Mouse (Mus musculus) spleen, postnatal 10 days (tissue): Measurements from ENCODE around the gene Olfr417.
"Not testable (repeated sequence)": the region's sequence is repeated elsewhere in the genome, so short reads cannot be mapped to it uniquely, and the experiment has no call there.

Source experiments
- DNase-seq, 2 experiments: peaks; one replicate each; pipeline ENCODE4 v3.0.0; 2021 to 2022; ENCODE audit warnings: low spot score in 2 of 2

The Olfr417 gene

DNA sequence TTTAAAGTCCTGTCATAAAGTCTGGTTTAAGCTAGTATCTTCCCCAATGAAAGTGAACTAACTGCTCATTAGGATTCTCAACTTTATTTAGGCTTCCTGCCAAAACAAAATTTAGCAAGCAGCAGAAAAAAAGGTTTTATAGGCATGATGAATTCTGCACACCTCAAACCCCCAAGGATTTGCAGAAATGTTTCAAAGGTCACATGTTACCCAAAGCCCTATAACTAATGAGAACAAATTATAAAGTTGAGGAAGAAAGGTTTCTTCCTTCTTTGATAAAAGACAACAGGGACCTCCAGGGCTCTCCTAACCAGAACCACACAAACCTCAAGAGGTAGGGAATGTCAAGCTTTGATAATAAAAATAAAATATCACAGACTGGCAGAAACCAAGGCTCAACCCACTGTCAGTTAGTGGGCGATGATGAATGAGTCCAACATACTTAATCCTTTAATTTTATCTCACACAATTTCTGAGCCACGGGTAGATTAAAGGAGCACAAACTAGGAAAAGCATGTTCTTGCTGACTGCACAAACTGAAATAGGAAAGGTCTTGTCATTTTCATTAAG, at the start of gene Olfr417:
TSS of gene Olfr417 (plus strand) at position 241 of the 570 bp plus-strand sequence.
- DNase-seq = no peak

DNA sequence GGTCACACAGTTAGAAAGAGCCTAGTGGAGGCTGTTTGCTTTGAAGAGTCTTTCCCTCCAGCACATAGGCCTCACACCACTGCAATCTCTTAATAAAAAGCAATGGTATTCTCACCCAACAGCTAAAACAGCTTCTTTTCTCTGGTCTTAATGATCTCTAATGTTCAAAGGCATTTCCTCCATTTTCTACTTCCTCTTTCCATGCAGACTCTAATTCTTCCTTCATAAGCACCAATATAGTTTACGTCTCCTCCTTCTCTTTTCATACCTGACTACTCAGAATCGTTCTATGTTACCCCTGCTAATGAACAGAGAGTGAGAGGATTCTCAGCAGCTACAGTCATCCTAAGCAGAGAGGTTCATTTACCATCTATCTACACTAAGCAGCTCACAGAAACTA, 47.6 kb upstream of the Olfr417 start:
- no peak for DNase-seq

DNA sequence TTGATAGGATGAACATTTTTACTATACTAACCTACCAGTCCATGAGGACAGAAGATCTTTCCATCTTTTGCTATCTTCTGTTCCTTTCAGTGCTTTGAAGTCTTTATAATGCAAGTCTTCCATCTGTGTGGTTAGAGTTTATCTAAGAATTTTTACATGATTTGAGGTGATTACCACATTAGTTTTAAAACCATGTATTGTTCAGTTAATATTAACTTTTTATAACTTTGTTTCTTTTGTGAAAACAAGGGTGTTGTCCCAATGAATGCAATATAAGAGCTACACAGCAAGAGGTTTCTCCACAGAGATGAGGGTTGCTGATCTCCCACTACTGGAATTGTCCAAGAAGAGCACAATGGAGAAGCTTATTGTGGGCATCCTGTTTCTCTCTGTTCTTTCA, 34.7 kb upstream of the Olfr417 start, which contains the start of gene Mptx1:
TSS of gene Mptx1 (plus strand) at position 301 of the 400 bp plus-strand sequence.
- no peak for DNase-seq

DNA sequence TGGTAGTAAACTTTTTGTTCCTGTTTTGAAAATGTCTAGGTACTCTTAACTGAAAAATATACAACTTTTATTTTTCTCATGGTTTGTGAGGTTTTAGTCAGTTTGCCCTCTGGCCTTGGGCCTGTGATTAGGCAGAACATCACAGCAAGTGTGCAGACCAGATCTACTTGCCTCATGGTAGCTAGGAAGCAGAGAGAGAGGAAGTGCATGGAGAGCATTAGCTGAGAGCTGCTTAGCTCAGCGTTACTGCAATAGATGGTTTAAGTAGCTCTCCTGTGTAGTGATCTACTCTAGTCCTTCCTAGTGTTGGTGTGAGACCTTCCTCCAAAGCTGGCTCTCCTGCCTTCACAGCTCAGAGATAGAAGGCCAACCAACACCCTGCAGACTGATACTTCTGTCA, 11.3 kb upstream of the Olfr417 start:
- not testable (repeated sequence) for DNase-seq

DNA sequence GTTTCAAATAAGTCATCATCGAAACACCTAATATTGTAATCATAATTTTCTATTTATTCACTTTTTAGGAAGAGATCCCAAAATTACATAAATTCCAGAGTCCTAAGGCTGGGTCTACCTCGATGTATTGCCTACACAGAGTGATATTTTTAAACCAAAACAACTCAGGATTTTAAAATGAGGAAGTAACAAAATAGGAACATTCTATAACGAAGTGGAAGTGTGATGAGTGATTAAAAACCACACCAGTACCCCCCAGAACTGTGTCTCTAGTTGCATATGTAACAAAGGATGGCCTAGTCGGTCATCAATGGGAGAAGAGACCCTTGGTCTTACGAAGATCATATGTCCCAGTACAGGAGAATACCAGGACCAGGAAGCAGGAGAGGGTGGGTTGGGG, 10.3 kb upstream of the Olfr417 start:
- no peak for DNase-seq

DNA sequence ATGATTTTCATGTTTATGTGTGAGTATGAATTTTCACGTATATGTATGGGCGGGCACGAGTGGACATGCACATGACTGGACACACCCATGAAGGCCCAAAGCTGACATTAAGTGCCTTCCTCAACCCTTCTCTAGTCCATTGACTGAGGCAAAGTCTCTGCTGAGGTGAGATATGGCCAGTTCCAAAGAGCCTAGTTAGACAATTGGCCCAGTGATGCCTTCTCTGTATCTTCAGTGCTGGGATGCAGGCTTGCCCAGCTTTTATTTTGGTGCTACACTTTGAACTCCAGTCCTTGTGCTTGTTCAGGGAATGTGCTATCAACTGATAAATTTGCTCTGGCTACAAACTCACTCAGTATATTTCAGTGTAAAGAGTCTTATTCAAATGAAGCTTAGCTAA, 8.9 kb downstream of the Olfr417 start:
- DNase-seq = no peak

DNA sequence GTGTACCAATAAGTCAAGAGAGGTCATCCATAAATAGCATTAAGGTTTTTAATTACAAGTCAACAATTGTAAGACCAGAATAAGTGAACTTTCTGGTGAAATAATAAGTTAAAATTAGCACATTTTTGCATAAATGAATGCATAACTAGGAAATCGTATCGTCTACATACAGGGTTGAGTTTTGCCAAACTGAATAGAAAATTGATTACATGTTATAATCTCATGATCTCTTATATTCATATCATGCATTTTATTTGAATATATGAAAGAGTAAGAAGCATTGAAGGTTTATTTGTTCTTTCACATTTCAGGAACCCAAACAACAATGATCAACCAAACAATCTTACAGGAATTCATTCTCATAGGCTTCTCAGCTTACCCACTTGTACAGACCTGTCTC, 25.8 kb downstream of the Olfr417 start, which contains the start of gene Olfr248:
TSS of gene Olfr248 (plus strand) at position 301 of the 400 bp plus-strand sequence.
- no peak for DNase-seq

DNA sequence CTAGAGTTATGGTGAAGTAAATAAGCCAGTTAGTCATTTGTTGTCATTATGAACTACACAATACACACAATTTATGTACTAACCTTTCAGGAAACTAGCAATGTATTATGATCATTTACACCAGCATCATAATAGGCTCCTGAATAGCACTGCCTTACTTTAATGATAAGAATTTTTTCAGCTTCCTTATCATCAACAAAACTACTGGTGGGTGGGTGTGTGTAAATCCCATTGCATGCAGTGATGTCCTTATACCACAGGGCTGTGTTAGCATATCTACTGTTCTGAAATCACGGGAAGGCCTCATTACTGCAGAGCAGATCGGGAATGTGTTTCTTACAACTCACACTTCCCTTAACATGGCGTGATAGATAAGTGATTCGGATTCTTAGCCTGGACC, 58.0 kb downstream of the Olfr417 start:
- DNase-seq = no peak

DNA sequence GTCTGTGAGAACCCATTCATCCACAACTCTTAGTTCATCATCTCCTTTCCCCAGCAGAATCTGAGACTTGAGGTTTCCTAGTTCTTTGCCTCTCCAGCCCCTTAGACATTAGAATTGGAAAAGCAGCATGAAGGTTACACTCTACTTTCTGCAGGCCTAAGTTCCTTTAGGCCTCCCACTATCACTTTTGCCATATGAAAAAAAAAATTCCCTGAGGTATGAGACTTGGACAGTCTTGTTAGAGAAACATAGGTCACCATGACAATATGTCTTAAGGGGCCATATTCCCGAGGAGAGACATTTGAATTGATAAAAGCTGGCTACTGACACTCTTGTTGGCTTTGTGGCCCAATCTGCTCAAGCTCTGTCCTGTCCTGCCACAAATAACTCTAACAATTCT, 58.8 kb downstream of the Olfr417 start, which contains the start of gene Olfr414:
TSS of gene Olfr414 (plus strand) at position 301 of the 400 bp plus-strand sequence.
- DNase-seq = no peak
